Mouse (Mus musculus) neutrophil, adult 5-6 weeks (primary cell): ENCODE measurements around the gene Kdm4a. TPM values are rescaled to one million over a fixed set of nuclear protein-coding genes. Genes with fewer than 3 reads are reported as not detected.

Source experiments
- ATAC-seq: fragments of 151-379, 151-347 bp; 2 replicates; pipeline ENCODE4 v1.8.0; 2017; ENCODE audit warnings: mild to moderate bottlenecking, moderate TSS enrichment; ENCODE audit not compliant: insufficient number of reproducible peaks, poor library complexity, low FRiP score, severe bottlenecking; ENCODE audit errors: extremely low read depth
- total RNA-seq: library from RNA; stranded (forward); fragments of 200-1000 nt; gene quantifications from 2 replicates; pipeline ENCODE4 v1.2.3, GENCODE M21; 2017

Kdm4a gene
- total RNA-seq, 1 experiment from 2014 or later, result 93.9 TPM

DNA sequence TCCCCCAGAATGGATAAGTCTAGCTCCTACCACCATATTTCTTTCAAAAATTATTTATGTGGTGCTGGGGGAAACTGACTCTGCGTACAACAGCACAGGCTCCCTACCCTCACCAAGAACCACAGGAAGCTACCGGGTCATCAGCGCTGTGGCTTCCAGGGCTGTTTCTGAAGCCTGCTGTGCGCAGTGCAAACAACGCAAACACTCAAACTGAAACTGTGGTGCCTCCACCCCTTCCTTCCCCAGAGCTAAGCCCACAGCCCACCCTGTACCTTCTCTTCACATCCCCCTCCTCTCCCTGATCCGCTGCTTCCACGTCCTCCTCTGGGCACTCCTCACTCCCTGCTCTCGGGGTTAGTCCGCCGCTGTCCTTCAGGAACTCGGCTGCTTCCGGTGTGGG is 17.7 kb downstream of the Kdm4a start:
- ATAC-seq, result no peak

DNA sequence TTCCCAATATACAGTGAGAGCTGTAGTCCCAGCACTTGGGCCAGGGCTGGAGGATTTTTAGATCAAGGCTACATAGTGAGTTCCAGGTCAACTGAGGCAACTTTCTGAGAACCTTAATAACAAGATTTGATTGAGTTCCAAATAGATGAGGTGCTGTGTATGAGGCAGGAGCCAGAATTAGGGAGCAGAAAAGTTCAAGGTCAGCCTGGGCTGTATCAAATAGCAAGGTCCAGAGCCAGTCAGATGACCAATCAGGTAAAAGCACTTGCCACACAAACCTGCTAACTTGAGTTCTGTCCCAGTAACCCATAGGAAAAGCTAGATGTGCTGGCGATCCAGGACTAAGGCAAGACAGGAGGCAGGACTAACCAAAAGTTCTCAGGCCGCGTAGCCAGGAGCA is 22.2 kb downstream of the Kdm4a start:
- ATAC-seq, result no peak

GRCm38 (mm10) chr4:118156559-118156958 is 23.3 kb downstream of the Kdm4a start:
- no peak for ATAC-seq

DNA sequence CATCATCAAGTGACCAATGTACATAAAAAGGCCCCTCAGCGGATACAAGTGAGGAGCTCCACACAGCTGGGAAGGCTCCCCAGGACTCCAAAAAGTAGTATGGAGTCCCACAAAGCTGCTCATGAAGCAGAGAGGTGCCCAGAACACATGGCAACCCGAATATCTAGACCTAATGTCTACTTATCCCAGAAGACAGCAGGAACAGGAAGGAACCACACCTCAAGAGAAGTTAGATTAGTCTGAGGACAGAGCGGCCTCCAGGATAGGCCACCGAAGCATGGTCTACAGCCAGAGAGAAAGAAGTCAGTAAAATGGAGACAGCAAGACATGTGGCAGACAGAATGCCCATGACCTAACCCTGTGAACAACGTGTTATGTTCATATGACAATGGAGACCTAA is 25.0 kb downstream of the Kdm4a start:
- no peak for ATAC-seq

DNA sequence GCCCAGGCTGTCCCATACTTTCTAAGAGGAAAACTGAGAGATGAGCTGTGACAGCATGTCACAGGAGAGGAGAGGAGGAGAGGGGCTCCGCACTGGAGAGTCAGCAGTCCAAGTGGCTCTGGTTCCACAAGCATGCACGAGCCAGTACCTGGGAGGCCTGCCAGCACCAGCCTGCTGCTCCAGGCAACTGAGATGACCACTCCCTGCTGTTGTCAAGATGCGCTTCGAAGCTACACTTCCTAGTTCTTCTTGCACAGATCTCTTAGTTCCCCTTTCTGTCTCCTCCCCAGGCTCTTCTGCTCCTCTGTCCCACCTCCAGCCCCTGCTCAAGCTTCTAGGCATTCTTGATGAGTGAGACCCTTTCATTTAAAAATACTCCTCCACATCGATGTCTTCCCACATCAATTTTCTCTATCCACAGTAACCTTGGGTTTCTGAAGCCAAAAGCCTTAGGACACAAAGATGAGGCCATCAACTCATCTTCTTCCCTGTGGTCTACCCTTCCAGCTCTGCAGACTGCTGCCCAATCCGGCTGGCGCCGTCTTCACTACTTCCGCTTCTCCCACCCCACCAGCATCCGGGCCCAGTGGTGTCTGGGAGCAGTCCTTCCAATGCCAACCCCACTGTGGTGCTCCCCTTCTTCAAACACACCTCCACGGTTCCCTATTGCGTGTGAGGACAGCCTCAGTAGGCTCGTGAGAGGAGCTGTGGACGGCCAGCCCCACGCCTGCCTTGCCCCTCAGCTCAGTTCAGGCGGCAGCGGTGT is 27.6 kb downstream of the Kdm4a start:
- ATAC-seq, result peak; percentile 83

GRCm38 (mm10) chr4:118150804-118151203 is 29.0 kb downstream of the Kdm4a start:
- ATAC-seq, result no peak

DNA sequence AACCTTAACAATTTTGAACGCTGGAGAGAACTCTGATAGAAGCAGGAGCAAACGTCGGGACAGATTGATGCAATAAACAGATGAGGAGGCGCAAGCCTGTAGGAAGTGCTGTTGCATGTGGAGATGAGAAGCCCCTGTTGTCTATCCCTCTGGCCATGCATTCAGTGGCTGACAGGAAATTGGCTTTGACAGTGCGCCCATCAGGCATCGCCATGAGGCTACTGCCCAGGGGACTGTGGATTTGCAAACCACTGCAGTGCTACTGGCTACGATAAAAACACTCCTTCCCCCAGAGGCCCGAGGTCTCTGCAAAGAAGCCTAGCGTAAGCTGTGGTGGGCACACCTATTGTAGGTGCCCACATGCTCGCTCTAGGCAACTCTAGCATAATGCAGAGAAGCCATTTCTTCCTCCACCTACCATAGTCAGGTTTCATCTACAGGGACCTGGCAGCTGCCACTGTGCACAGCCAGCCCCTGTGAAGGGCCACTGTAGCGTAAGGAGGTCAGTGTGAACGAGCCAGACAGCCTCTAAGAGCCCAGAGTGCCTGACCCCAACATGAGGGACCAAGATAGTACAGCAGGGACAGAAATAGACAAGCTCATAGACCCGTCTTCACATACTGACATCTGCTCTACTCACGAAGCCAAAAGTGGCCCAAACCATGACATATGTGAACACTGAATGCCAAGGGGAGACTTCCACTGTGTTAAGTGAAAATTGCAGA is 29.7 kb downstream of the Kdm4a start:
- ATAC-seq, result no peak

GRCm38 (mm10) chr4:118149055-118149576 is 30.7 kb downstream of the Kdm4a start:
- no peak for ATAC-seq

- ATAC-seq, result no peak
Measured at GRCm38 (mm10) chr4:118148317-118148687, 31.5 kb downstream of the Kdm4a start.

DNA sequence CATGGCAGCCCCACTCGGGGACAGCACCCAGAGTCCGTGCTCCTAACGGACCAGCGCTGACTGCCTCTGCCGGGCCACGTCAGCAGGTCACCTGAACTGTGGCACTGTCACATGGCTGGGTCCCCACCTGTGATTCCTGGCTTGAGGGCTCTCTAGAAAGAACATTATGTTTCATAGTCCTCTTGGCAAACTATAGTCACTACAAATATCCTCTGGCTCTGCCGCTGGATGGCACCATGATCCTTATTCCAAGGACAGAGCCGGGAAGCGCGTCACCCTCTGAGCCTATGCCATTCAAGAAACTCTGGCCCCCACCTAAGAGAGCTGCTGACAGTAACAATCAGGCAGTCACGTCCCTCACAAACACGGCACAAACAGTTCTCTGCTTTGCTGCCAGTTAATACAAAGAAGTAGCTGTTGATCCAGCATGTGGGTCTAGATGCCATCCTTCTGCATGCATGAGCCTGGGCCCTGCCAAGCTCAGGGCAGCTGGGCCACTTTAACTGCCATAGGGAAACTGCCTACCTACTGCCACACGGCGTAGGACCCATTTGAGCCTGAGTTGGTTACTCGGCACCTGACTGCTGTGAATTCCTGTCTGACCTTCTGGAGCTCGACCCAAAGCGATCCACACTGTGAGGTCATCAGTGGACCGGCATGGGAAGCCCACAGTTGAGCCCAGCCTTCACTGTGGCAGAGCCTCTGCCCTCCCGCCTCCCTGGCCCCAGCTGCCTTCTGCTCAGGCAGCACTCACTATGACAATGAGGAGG is 32.1 kb downstream of the Kdm4a start:
- ATAC-seq, result no peak

GRCm38 (mm10) chr4:118147090-118147489 is 32.8 kb downstream of the Kdm4a start:
- ATAC-seq, result no peak

DNA sequence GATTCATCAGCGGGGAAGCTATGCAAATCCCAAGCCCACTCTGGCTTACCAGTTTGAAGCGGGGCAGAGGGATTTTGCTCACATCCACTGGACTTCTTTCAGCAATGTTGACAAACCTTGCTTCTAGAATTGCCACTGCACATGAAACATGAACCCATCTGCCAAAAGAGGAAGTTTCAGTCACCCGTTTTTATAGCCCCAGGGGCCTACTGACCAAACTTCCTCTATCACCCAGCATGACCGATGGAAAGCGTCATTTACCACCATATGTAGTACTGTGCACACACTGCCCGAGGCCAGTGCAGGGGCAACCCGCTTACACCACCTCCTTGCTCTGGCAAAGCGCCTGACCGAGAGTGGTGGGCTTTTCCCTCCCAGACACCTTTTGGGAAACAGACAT is 35.5 kb downstream of the Kdm4a start:
- ATAC-seq, result peak; percentile 91

- no peak for ATAC-seq
Measured at GRCm38 (mm10) chr4:118143679-118144078, 36.2 kb downstream of the Kdm4a start.

DNA sequence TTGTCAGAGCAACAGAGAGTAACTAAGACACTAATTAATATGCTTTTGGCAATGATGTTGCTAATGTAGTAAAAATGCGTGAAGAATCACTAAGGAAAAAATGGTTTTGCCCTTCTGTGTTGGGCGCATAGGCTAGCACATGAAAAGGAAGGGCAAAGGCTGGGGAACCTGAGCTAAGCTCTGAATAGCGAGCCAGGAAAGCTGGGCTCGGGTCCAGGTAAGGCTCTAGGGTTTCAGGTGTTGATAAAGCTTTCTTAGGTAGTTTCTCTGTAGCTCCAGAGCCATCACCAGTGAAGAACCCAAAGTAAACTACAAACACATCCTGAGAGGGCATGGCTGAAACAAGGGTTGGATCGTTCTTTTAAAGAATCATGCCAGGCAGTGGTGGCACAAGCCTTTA is 38.3 kb downstream of the Kdm4a start:
- ATAC-seq, result no peak

GRCm38 (mm10) chr4:118138891-118139290 is 41.0 kb downstream of the Kdm4a start:
- no peak; the same call in 1 of the 2 replicates for ATAC-seq

DNA sequence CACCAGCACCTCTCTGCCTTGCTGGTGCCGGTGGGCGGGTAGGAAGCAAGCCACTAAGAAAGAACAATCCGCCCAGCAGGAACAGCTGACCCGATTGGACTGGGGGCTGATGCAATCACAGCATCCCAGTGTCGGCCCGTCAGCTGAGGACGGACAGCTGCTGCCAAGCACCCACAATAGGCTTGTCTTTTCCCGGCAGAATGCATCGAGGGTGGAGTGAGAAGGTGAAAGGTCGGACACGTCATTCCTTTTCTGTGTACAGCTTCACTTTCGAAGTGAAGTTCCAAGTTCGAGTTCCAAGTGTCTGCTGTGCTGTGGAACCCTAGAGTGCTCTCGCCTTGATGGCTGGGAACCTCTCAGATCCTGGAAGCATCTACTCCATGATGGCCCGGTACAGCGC is 42.0 kb downstream of the Kdm4a start:
- ATAC-seq, result no peak

- no peak for ATAC-seq
Measured at GRCm38 (mm10) chr4:118137311-118137710, 42.5 kb downstream of the Kdm4a start.

DNA sequence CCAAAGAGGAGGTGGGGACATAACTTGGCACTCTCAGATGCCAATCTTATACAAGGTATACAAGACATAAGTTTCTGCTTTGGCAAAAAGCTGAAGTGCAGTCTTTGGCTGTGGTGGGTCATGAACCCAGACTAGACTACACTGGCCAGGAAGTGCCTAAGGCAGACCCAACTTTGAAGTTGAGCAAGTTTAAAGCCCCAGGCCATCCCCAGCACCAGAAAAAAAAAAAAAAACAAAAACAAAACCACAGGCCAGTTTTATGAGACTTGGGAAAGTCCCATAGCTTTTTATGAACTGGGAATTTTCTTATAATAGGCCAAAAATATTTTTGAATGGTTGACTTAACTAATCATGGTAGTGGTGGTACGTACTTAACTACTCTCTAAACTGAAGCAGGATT is 44.4 kb downstream of the Kdm4a start:
- no peak for ATAC-seq

DNA sequence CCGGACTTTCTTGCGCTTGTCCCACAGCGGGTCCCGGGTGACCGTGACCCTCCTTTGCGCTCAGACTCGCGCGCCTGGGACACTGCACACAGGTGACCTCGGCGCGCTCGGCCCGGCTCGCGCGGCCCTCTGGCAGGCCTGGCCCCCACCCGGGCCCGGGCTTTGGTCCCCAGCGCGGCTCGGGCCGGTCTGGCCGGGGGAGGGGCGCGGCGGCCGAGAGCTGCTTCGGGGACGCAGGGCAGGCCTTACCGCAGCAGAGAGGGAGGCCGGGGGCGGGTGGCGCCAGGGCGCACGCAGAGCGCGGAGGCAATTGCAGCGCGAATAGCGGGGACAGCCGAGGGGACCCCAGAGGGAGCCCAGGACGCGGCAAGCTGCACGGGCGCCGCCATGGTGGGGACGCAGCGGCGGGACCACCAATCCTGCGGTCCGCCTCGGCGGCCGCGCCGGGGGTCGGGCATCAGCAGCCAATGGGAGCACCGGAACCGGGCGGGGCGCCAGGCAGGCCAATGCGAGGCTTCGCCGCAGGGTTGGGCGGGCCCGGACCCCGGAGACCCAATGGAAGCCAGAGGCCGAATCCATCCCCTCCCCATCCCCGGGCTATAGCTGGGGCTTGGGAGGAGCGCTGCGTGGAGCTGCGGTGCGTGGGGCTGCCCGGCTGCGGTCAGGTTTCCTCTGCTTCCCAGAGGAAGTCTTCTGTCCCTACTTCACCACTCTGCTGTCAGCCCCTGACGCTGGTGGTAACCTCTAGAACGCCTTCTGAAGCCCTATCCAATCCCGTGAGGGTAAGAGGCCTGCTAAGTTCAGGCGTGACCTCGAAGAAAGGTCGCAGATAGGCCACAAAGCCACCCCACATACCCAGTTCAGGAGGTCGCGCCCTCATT is 45.1 kb downstream of the Kdm4a start, which contains the start of gene St3gal3:
TSS of gene St3gal3 (minus strand) at position 430 of the 881 bp plus-strand sequence.
- peak; percentile 65 for ATAC-seq
